Mouse (Mus musculus) kidney, postnatal 25 days (tissue): ENCODE measurements around the gene Ighmbp2.
A peak's percentile ranks its signal among the peaks of the same experiment; 100 is the strongest.
"Not testable (repeated sequence)": the region's sequence is repeated elsewhere in the genome, so short reads cannot be mapped to it uniquely, and the experiment has no call there.

Experiments
- DNase-seq, 2 experiments: peaks; one replicate each; pipeline ENCODE4 v3.0.0; 2021; ENCODE audit warnings: mixed read lengths in 2 of 2

The Ighmbp2 gene

GRCm38 (mm10) chr19:3275744-3276365 lies 7.0 kb downstream of the Ighmbp2 start:
- DNase-seq, result peak in 1 of 2 experiments; percentile 17

- DNase-seq, result no peak
These were observed 9.5 kb downstream of the Ighmbp2 start for GRCm38 (mm10) chr19:3273331-3273730.

- no peak for DNase-seq
These were observed 11.5 kb downstream of the Ighmbp2 start for GRCm38 (mm10) chr19:3271366-3271765.

- DNase-seq, result no peak
These were observed 13.0 kb downstream of the Ighmbp2 start for GRCm38 (mm10) chr19:3269803-3270202.

GRCm38 (mm10) chr19:3269279-3269678 lies 13.5 kb downstream of the Ighmbp2 start:
- no peak for DNase-seq

GRCm38 (mm10) chr19:3268218-3268980 lies 14.4 kb downstream of the Ighmbp2 start:
- DNase-seq, result no peak

- DNase-seq, result no peak
These were observed 15.5 kb downstream of the Ighmbp2 start for GRCm38 (mm10) chr19:3267340-3267739.

GRCm38 (mm10) chr19:3266676-3267075 lies 16.1 kb downstream of the Ighmbp2 start:
- DNase-seq, result no peak

- no peak for DNase-seq
These were observed 16.7 kb downstream of the Ighmbp2 start for GRCm38 (mm10) chr19:3266136-3266535.

- DNase-seq, result no peak
These were observed 17.6 kb downstream of the Ighmbp2 start for GRCm38 (mm10) chr19:3265180-3265579.

GRCm38 (mm10) chr19:3264348-3264747 lies 18.5 kb downstream of the Ighmbp2 start:
- no peak for DNase-seq

- peak in 1 of 2 experiments; percentile 32 for DNase-seq
These were observed 20.9 kb downstream of the Ighmbp2 start for GRCm38 (mm10) chr19:3261764-3262525.

- peak in 1 of 2 experiments; percentile 18 for DNase-seq
These were observed 21.5 kb downstream of the Ighmbp2 start for GRCm38 (mm10) chr19:3261336-3261735.

GRCm38 (mm10) chr19:3260591-3260990 lies 22.2 kb downstream of the Ighmbp2 start:
- no peak for DNase-seq

- DNase-seq, result peak in 1 of 2 experiments; percentile 23
These were observed 22.8 kb downstream of the Ighmbp2 start for GRCm38 (mm10) chr19:3260016-3260415.

GRCm38 (mm10) chr19:3225261-3225660 lies 57.6 kb downstream of the Ighmbp2 start:
- DNase-seq, result not testable (repeated sequence)

- not testable (repeated sequence) for DNase-seq
These were observed 67.9 kb downstream of the Ighmbp2 start for GRCm38 (mm10) chr19:3214937-3215336.
